Mouse (Mus musculus) lung, adult 2 months (tissue): ENCODE results near the gene Zfhx3.

Source experiments
- CTCF ChIP-seq: fragments of 200-500 bp; IDR thresholded peaks from 2 replicates; pipeline ENCODE4 v1.5.1; 2011; ENCODE audit warnings: mild to moderate bottlenecking, low read length, control low read depth; ENCODE audit not compliant: insufficient read depth
- POLR2A ChIP-seq: fragments of 200-500 bp; IDR thresholded peaks from 2 replicates; pipeline ENCODE4 v1.6.1; 2011; ENCODE audit warnings: low read depth, mild to moderate bottlenecking, control low read depth, low read length, borderline replicate concordance; ENCODE audit errors: extremely low read depth

DNA sequence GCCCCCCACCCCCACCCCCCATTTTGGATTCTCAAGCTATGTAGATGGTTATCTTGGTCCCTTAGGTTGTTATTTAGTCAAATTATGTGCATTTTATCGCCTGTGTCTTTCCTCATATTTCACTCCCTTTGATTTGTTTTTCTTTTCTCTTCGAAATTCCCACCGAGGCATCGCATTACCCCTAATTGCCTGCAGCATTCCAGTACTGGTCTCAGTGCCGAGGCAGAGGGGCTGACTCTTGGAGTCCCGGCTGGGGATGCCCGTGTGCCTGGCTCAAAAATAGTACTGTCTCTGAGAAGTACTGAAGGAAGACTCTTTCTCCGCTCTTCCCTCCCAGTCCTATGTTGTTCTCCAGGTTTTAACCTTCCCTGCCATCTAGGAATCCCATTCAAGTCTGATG is 125.8 kb downstream of the Zfhx3 start:
- TF ChIP-seq CTCF (no peak), POLR2A (no peak)
